Mouse (Mus musculus) lung, adult 10 weeks (tissue): ENCODE data around the gene Ptpa. TPM values are rescaled to one million over a fixed set of nuclear protein-coding genes. Genes with fewer than 3 reads are reported as not detected.

ENCODE experiments used
- polyA plus RNA-seq: library from polyadenylated mRNA; stranded (reverse); fragments of 350-450 nt; fragmentation: Illumina TruSeq; extraction: RNeasy Lipid Tissue Mini Kit (QIAGEN cat#74804); gene quantifications from one replicate; pipeline ENCODE4 v1.2.3, GENCODE M21; 2014; ENCODE audit warnings: low read depth, low replicate concordance; ENCODE audit not compliant: insufficient read depth

Ptpa gene
- 94.8 TPM for polyA plus RNA-seq

DNA sequence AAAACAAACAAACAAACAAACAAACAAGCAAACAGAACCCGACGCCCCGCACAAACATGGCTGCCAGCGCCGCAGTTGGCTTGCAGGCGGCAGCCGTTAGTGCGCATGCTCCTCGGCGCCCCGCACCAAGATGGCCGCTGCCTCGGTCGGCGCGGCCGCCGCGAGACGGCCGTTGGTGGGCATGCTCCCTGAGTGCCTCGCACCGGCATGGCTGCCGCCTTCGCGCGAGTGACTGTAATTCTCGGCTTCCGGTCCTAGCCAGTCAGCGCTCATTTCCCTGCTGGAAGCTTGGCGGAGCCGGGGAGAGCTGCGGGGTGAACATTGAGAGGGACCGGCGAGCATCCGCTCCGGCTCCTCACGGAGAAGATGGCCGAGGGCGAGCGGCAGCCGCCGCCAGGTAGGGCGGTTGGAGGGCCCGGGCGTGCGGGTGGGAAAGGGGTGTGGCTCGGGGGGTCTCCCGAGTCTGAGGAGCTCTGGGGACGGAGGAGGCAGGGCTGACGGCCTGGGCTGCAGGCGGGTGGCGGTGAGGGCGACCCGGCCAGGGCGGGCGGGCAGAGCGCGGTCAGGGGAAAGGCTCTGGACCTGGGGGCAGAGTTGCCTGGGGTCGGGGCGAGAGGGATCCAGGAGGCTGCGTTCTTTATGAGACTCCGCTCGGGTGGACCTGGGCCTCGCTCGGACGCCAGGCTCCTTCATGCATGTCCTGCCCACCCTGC, at the start of gene Ptpa:
Gene Ptpa (plus strand): TSS at position 104 of the 713 bp plus-strand sequence.

GRCm38 (mm10) chr2:30392114-30392576, 23.7 kb upstream of the Ptpa start, which contains the start of gene Dolpp1:
TSS of gene Dolpp1 (plus strand) at chr2:30392254.

GRCm38 (mm10) chr2:30415157-30415935, 493 bp upstream of the Ptpa start, which contains the start of gene Crat:
TSS of gene Crat (minus strand) at chr2:30415813.

GRCm38 (mm10) chr2:30474039-30474438, 58.2 kb downstream of the Ptpa start, which contains the start of gene Ier5l:
TSS of gene Ier5l (minus strand) at chr2:30474219.

Other genes with a start within 250 kb of the Ptpa start
- 20.2 TPM for gene Endog, start 244.5 kb upstream of the Ptpa start, polyA plus RNA-seq
- gene Spout1, start 237.6 kb upstream of the Ptpa start, polyA plus RNA-seq, result 13.8 TPM
- 11.1 TPM for gene Kyat1, start 210.2 kb upstream of the Ptpa start, polyA plus RNA-seq
- 16.7 TPM for gene Lrrc8a, start 178.3 kb upstream of the Ptpa start, polyA plus RNA-seq
- 0.40 TPM for gene Gm28035, start 175.5 kb upstream of the Ptpa start, polyA plus RNA-seq
- gene Phyhd1, start 149.8 kb upstream of the Ptpa start, polyA plus RNA-seq, result 16.4 TPM
- gene Gm28038, start 135.0 kb upstream of the Ptpa start, polyA plus RNA-seq, result not detected
- 11.8 TPM for gene Dolk, start 129.7 kb upstream of the Ptpa start, polyA plus RNA-seq
- gene Nup188, start 129.6 kb upstream of the Ptpa start, polyA plus RNA-seq, result 7.2 TPM
- 41.3 TPM for gene Sh3glb2, start 56.7 kb upstream of the Ptpa start, polyA plus RNA-seq
- gene Miga2, start 51.8 kb upstream of the Ptpa start, polyA plus RNA-seq, result 11.2 TPM
- 10.8 TPM for gene Dolpp1, start 23.8 kb upstream of the Ptpa start, polyA plus RNA-seq
- 23.8 TPM for gene Crat, start 226 bp upstream of the Ptpa start, polyA plus RNA-seq
- gene Ier5l, start 58.2 kb downstream of the Ptpa start, polyA plus RNA-seq, result 3.5 TPM
- gene Cstad, start 179.0 kb downstream of the Ptpa start, polyA plus RNA-seq, result 0.85 TPM